Mouse (Mus musculus) olfactory bulb, adult 2 months (tissue): Measurements from ENCODE around the gene Yeats4.

ENCODE experiments used
- CTCF ChIP-seq: fragments of 200-500 bp; IDR thresholded peaks from 2 replicates; pipeline ENCODE4 v1.5.1; 2012; ENCODE audit warnings: low read depth, mild to moderate bottlenecking, low read length, moderate library complexity; ENCODE audit not compliant: insufficient read depth
- POLR2A ChIP-seq: fragments of 200-500 bp; IDR thresholded peaks from 2 replicates; pipeline ENCODE4 v1.6.1; 2012; ENCODE audit warnings: mild to moderate bottlenecking, low read depth, low read length, moderate library complexity; ENCODE audit not compliant: insufficient read depth

DNA sequence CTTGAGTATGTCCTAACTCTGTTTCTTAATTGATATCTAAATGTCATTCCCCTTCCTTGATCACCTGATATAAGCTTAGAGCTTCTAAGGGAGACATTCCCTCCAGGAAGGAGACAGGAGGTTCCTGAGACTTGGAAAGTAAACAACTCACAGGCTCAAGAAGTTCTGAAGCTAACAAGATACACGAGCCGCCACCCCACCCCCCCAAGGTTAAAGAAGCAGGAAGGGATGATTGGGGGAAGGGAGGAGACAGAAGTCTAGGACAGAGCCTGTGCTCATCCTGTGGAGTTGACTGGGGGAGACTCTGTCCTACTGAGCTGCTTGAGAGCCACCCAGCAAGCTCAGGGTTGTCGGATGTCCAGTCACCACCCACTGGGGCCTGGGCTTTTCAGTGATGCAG lies 1.7 kb upstream of the Yeats4 start:
- no peak for TF ChIP-seq POLR2A
- no peak for TF ChIP-seq CTCF
